Mouse (Mus musculus): ENCODE results near the gene Pde4d.

GRCm38 (mm10) chr13:108501386-108501785, 51.6 kb downstream of the Pde4d start:
- TF ChIP-seq EP300 (IDR thresholded peaks at IDR 0.05; ENCODE audit: low read depth in 1 of 2, low read length in 2 of 2): no peak
- TF ChIP-seq USF2 (IDR thresholded peaks at IDR 0.05; ENCODE audit: borderline replicate concordance in 1 of 2, insufficient read depth in 1 of 2, low read depth in 1 of 2, low read length in 2 of 2): no peak
- TF ChIP-seq GABPA (IDR thresholded peaks at IDR 0.05; ENCODE audit: low read depth, low read length): no peak
- no peak for TF ChIP-seq MAZ (IDR thresholded peaks at IDR 0.05; ENCODE audit: low read depth, low read length)

Measured in MEL (cell line).